Mouse (Mus musculus): ENCODE results near the gene Mpped2.

DNA sequence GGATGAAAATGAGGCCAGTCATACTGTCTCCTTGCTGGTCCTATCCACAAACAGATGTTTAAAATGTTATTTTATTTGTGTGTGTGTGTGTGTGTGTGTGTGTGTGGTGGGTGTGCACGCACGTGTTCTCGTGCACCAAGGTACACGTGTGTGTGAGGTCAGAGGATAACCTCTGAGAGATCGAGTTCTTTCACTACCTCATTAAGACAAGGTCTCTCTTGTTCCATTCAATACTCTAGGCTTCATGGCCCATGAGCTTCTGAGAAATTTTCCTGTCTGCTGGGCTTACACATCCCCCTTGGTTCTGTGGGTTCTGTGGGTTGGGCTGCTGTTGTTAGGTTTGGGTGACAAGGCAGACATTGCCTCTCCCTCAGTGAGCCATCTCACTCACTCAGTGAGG is 12.6 kb downstream of the Mpped2 start:
- TF ChIP-seq CHD2 (IDR thresholded peaks at IDR 0.05; ENCODE audit: low read depth, low read length) (no peak), HCFC1 (IDR thresholded peaks at IDR 0.05; ENCODE audit: borderline replicate concordance, insufficient read depth, low read length) (no peak), MAFK (IDR thresholded peaks at IDR 0.05; ENCODE audit: insufficient read depth, low read depth, low read length) (no peak)

Measured in ES-E14 (cell line).